Mouse (Mus musculus) gonadal fat pad, adult 2 months (tissue): ENCODE measurements at regions not wholly inside any gene's neighbourhood (a gene's known extent, or its start where the extent isn't known, plus 50 kb on each side); places are given as distances from the start of the nearest gene placed in this dataset.

ENCODE experiments used
- DNase-seq: peaks from one replicate; pipeline ENCODE4 v3.0.0-alpha.2; 2012; ENCODE audit warnings: low read depth

- DNase-seq = no peak
Observed at GRCm38 (mm10) chr13:59393231-59393938, 191.6 kb downstream of the Agtpbp1 start.

DNA sequence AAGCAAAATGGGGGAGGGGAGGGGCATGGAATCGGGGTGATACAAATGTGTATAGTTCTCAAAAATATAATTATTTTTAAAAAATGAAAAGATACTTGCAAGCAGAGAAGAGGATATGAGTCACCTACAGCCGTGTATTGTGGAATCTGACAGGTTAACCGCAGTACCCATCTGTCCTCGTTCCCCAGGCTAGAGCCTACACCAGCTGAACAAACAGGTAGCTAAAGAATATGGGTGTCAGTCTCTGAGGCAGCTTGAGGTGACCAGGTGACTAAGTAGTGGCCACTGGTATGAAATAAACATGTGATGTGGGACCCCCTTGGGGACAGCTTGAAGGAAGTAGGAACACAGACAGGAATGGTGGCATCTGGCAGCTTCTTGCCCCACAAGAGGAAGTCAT, 192.2 kb downstream of the Agtpbp1 start:
- DNase-seq = no peak

DNA sequence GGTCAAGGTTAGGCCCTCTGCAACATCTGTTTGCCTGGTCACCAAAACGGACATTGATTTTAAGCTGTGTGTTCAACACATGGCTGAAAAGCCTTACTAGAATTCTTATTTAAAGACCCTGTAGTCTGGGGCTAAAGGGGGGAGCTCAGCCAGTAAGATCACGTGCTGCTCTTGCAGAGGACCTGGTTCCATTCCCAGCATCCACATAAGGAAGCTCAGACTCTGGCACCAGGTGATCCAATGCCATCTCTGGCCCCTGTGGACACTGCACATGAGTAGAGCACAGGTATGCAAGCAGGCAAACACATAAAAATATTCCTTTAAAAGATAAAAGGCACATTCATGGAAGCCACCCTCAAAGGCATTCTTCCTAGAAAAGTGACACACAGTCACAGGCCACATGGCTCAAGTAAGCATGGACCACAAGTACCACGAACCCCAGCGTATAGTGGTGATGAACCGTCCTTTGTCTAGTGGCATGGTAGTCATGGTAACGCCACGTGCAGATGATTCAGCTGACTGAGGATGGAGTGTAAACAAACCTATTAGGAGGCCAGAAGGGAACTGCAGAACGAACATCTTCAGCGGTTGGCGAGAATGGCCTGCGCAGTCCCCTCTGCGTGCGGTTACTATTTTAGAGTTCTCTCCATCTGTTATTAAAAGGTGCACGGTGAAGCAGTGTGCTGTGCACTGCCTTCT, 197.3 kb downstream of the Agtpbp1 start:
- no peak for DNase-seq

- no peak for DNase-seq
Observed at GRCm38 (mm10) chr13:59386935-59387540, 198.0 kb downstream of the Agtpbp1 start.

- no peak for DNase-seq
Observed at GRCm38 (mm10) chr13:59385824-59386223, 199.2 kb downstream of the Agtpbp1 start.

DNA sequence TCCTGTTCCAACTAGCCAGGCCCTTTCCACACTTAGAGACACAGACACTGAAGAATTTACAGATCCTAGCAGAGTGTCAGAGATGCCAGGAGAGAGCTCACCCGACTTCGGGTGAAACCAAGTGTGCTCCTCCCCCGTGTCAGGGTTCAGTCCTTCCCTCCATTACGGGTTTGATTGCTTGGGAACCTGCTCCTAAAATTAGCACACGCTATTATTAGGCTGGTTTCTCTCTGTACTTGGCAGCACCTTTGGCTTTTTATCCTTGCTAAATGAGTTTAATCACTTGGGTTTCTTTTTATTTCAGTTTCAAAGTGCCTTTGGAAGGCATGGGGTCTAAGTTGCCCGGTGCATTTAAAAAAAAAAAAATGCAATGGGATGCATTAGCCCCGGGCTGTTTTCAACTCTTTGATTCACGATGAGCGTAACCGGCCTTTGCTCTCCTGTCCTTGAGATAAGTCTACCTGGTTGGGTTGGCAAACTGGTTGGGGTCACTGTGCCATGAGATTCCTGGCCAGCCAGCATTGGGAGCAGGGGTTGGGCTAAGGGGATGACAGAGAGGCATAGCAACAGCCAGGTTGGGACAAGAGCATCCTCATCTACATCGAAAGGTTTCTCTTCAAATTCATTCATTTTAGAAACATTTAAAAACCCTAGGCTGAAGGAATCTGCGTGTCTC, 214.7 kb downstream of the Agtpbp1 start:
- no peak for DNase-seq

- no peak for DNase-seq
Observed at GRCm38 (mm10) chr13:59368550-59369449, 216.2 kb downstream of the Agtpbp1 start.

GRCm38 (mm10) chr13:59365460-59365859, 219.6 kb downstream of the Agtpbp1 start:
- DNase-seq = no peak

GRCm38 (mm10) chr13:59363428-59363827, 221.6 kb downstream of the Agtpbp1 start:
- DNase-seq = no peak

DNA sequence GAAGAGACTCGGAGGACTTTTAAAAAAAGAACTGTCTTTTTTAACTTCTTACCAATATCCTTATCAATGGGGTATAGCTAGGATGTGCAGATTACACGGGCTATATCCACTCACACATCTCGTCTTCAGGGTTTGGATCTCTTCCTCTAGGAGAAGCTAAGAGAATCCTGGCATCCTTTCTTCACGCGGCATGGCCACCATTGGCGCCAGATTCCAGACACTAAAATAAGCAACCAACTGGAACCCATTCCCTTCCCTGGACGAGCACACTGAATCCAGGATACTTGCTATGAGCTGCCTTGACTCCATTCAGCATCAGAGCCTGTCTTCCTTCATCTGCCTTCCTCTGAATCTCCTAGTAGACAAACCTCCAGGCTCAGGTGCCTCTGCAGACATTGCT, 223.7 kb downstream of the Agtpbp1 start:
- no peak for DNase-seq

DNA sequence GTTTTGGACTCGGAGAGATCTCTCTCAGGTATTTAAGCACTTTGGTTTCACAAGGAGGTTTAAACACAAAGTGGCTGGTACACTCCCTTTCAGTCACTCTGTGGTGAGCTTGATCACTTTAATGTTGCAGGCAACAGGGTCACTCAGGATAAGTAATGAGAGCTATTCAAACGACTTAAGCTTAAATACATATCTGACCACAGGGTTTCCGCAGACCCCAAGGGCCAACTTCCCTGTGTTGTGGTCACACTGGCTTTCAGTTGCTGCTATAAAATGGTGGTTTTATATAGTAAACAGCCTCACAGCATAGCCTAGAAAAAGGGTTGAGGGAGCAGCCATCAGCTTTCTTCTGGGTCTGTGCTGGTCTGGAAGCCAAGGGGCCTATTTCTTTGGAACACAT, 225.0 kb downstream of the Agtpbp1 start:
- DNase-seq = no peak

DNA sequence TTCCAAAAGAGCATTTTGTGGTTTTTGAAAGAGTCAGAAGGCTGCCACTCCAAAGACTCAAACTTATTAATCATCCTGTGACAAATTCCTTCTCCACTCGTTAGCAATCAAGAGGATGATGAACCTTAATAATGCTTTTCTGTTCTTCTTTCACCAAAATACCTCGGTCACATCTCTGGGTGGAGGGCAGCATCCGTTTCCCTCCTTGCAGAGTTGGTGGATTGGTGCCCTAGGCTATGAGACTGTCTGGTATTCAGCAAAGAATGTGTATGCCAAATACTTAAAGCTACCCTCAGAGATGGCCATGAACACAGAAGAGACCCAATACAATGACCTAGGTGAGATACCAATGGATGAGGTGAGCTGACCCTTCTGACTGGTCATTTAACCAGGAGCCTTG, 226.6 kb downstream of the Agtpbp1 start:
- no peak for DNase-seq

GRCm38 (mm10) chr13:59351461-59351860, 233.6 kb downstream of the Agtpbp1 start:
- no peak for DNase-seq

DNA sequence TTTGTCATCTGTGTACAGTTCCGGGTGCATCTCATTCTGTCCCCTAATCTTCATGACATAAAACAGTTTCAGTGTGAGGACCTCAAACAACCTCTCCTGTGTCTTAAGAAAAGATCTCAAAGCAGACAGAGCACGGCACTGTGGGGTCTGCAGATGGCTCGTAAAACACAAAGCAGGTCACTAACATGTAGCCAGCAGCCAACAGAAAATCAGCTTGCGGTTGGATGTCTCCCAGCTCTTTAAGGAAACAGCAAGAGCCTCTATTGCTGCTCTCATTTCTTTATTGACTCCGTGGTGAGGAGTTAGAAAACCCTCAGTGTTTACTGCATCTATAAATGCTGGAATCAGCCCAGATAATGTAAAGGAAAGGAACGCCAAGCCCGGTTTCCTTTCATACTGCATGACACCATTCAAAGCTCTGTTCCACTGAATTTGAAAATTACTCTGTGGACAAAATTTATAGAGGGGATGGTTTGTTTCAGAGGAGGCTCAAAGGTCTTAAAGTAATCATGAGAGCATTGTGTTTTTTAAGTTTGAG, 234.3 kb downstream of the Agtpbp1 start:
- no peak for DNase-seq

- no peak for DNase-seq
Observed at GRCm38 (mm10) chr13:59348510-59348909, 236.5 kb downstream of the Agtpbp1 start.

DNA sequence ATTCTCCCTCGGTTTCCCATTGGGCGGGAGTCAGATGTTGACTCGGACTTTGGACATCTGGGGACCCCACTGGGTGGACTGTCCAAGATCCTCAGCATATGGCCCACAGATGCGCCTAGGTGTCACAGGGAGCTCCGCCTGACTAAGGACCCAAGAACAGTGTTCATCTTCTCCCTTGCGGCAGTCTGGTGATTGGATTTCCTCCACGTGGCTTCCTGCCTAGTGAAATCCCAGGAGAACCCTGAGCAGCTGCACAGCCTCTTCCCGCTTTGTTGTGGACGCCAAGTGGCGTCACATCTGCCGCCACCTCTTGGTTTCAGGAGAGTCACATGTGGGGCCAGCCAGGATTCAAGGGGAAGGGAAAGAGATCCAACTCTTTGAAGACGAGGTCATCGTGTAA, 243.2 kb downstream of the Agtpbp1 start:
- no peak for DNase-seq

DNA sequence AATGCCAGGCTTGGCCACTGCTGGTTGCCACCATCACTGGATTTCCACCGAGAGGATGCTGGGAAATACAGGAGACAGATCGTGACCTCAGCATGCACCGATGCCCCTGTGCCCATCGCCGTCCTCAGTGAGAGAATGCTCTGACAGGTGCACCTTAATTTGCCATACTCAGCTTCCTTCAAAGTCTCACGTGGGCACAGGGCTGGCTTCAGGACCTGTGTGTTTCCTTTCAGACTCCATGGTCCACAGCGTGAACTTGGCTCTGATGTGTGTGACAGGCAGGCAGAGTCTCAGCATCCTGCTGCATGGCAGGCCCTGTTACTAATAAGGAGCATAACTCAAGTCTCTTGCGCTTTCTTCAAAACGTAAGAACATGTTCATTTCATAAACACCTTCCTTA, 246.6 kb downstream of the Agtpbp1 start:
- no peak for DNase-seq

- no peak for DNase-seq
Observed at GRCm38 (mm10) chr13:59323933-59324332, 261.1 kb downstream of the Agtpbp1 start.

DNA sequence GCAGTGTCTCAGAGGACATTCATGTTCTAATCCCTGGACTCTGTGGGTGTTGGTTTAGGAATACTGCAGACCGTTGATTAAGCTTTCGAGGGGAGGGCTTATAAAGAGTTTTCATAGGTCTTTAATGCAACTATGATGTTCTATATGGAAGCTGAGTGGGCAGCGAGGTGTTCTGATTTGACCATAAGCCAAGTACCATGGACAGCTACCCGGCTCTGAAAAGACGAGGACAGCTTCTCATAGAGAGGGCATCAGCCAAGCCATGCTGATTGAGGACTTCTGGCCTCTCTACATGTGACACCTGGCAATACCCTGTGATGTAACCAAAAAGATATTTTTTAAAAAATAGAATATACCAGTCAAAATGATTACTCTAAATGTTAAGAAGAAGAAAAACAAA, 261.6 kb downstream of the Agtpbp1 start:
- DNase-seq = no peak

GRCm38 (mm10) chr13:59320261-59320660, 264.8 kb downstream of the Agtpbp1 start:
- DNase-seq = no peak

DNA sequence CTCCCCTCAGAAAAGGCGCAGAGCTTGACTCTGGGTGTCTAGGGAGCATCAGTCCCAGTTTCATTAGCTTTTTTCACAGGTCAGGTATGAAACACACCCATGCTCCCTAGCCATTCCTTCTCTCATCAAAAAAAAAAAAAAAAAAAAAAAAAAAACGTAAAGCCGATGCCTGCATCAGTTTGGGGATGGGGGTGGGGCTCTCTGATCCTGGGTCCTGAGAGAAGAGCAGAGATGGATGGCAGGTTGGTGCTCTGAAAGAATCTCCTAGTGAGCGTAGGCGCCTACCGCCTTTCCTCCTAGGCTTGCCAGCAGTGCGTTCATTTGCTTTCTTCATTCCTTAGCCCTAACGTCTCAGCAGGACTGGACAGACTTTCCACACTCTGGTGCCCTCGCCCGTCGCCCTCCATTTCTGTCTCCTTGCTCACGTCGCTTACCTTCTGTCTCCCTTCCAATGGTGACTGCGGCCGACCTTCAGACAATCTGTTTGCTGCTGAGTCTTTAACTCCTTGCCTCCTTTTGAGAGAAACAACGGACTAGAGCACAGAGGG, 267.5 kb downstream of the Agtpbp1 start:
- no peak for DNase-seq
